Mouse (Mus musculus): ENCODE measurements around the gene Ptpn6. TPM values are rescaled to one million over a fixed set of nuclear protein-coding genes. Genes with fewer than 3 reads are reported as not detected.

Ptpn6 gene
- polyA plus RNA-seq, 1 experiment from 2014 or later = 4.3 TPM

DNA sequence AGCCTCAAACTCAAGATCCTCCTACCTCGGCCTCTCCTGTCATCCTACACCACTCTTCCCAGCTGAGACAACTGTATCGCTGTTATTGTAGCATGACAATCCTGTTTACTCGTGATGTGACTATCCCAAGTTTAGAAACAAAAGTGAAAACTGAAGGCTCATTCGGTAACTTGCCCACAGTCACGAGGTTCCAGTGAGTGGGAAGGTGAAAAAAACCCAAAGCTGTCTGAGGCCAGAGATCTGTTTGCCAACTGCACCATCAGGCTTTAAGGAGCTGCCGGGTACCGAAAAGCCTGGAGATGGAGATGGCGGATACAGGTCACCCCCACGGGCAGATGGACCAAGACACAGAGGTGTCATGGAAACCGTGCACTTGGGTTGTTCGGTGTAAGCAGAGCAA, 1.5 kb downstream of the Ptpn6 start:
- ATAC-seq (ENCODE audit: low FRiP score) = no peak
- no peaks in the 10 kb centered on the region for H3K27me3 ChIP-seq (ENCODE audit: control insufficient read depth, insufficient read depth, low read length)
- H3K4me3 ChIP-seq (replicated peaks; ENCODE audit: low read length) = no peak overlapping the region
- H3K4me2 ChIP-seq (replicated peaks) = no peak overlapping the region
- no peak overlapping the region for H3K9ac ChIP-seq
- 94% methylated on average over 11 of the region's 11 CpGs for WGBS
- peaks cover 24% of the 10 kb centered on the region for H3K4me1 ChIP-seq (replicated peaks; ENCODE audit: control insufficient read depth, insufficient read depth, low read length)
- H3K9me3 ChIP-seq (ENCODE audit: control insufficient read depth, low read length) = no peaks in the 10 kb centered on the region
- H3K27ac ChIP-seq = no peak overlapping the region
- no peak for DNase-seq (ENCODE audit: low spot score)
- no peaks in the 10 kb centered on the region for H3K36me3 ChIP-seq (replicated peaks; ENCODE audit: control insufficient read depth, insufficient read depth)

DNA sequence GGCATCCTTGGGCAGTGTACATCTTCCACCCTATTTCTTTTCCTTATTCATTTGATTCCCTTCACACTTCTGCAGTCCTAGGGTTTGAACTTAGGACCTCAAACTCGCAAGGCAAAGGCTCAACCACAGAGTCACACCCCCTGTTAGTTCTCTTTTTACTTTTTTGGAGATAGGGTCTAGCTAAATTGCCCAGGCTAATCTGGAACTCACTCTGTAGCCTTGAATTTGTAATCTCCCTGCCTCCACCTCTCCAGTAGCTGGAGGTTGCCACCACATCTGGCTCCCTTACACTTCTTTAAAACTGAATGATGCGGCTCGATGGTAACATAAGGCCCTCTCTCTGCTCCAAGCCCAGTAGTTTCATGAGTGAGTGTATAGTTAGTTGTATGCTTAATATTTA, 4.1 kb downstream of the Ptpn6 start:
- DNase-seq (ENCODE audit: low spot score) (no peak), ATAC-seq (ENCODE audit: low FRiP score) (no peak)
- Histone ChIP-seq H3K36me3 (replicated peaks; ENCODE audit: control insufficient read depth, insufficient read depth) (no peaks in the 10 kb centered on the region), H3K4me3 (replicated peaks; ENCODE audit: low read length) (no peak overlapping the region), H3K27ac (no peak overlapping the region), H3K4me2 (replicated peaks) (no peak overlapping the region), H3K9me3 (ENCODE audit: control insufficient read depth, low read length) (no peaks in the 10 kb centered on the region), H3K27me3 (ENCODE audit: control insufficient read depth, insufficient read depth, low read length) (no peaks in the 10 kb centered on the region), H3K4me1 (replicated peaks; ENCODE audit: control insufficient read depth, insufficient read depth, low read length) (peaks cover 9% of the 10 kb centered on the region), H3K9ac (no peak overlapping the region)
- 89% methylated on average over 3 of the region's 3 CpGs for WGBS

DNA sequence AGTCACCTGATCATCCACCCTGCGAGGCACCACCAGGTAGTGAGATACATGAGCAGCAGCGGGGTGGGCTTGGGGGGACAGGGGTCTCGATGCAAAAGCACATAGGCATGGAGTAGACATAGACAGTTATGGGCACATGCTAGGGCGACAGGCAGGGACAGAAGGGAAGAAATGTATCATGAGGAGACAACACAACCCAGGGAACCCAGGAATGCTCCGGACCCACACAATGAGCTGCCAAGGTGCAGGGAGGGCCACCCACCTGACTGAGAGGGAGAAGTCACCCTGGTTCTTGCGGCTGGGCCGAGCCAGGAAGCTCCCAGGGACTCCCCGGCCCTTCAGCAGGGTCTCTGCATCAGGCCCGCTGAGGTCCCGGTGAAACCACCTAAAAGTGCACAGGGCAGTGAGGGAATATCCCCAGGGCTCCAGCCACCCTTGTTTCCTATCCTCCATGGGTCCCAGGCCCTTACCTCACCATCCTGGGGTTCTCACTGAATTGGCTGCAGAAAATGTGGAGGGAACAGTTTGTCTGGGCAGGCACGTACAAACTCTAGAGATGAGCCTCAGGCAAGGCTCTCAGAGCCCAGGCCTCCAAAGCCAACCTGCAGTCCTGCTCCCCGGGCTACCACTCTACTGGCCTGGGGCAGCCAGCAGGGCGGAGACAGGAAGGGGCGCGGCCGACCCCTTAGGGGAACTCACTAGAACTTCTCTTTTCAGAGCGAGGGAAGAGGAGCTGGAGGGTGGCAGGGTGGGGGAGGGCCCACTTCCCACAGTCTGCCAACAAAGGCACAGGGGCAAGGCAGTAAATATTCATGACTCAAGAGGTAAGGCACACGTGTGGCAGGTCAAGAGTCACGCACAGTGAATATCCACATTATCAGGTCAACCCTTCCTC, 5.8 kb downstream of the Ptpn6 start:
- no peak overlapping the region for H3K9ac ChIP-seq
- no peaks in the 10 kb centered on the region for H3K4me1 ChIP-seq (replicated peaks; ENCODE audit: control insufficient read depth, insufficient read depth, low read length)
- no peak overlapping the region for H3K27ac ChIP-seq
- H3K4me3 ChIP-seq (replicated peaks; ENCODE audit: low read length) = no peak overlapping the region
- ATAC-seq (ENCODE audit: low FRiP score) (no peak), DNase-seq (ENCODE audit: low spot score) (no peak)
- H3K4me2 ChIP-seq (replicated peaks) = no peak overlapping the region
- H3K27me3 ChIP-seq (ENCODE audit: control insufficient read depth, insufficient read depth, low read length) = no peaks in the 10 kb centered on the region
- H3K9me3 ChIP-seq (ENCODE audit: control insufficient read depth, low read length) = no peaks in the 10 kb centered on the region
- H3K36me3 ChIP-seq (replicated peaks; ENCODE audit: control insufficient read depth, insufficient read depth) = no peaks in the 10 kb centered on the region
- WGBS = 56% methylated on average over 19 of the region's 19 CpGs

DNA sequence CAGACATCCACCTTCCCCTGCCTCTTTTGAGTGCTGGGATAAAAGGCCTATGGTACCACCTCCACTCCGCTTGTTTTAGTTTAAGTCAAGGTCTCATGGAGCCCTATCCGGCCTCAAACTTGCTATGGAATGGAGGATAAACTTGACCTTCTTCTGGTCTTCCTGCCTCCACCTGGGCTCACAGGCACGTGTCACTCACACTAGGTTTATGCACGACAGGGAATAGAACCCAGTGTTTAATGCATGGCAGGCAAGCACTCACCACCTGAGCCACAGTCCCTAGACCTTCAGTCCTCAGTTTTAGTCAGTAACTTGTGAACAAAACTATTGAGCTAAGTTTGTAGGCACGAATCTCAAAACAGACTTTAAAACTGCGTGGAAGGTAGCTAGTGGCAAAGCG, 7.5 kb downstream of the Ptpn6 start:
- no peak overlapping the region for H3K27ac ChIP-seq
- WGBS = 87% methylated on average over 7 of the region's 7 CpGs
- H3K4me1 ChIP-seq (replicated peaks; ENCODE audit: control insufficient read depth, insufficient read depth, low read length) = no peaks in the 10 kb centered on the region
- no peak overlapping the region for H3K9ac ChIP-seq
- no peaks in the 10 kb centered on the region for H3K27me3 ChIP-seq (ENCODE audit: control insufficient read depth, insufficient read depth, low read length)
- no peak overlapping the region for H3K4me2 ChIP-seq (replicated peaks)
- no peak for ATAC-seq (ENCODE audit: low FRiP score)
- H3K4me3 ChIP-seq (replicated peaks; ENCODE audit: low read length) = no peak overlapping the region
- no peaks in the 10 kb centered on the region for H3K9me3 ChIP-seq (ENCODE audit: control insufficient read depth, low read length)
- DNase-seq (ENCODE audit: low spot score) = no peak
- no peaks in the 10 kb centered on the region for H3K36me3 ChIP-seq (replicated peaks; ENCODE audit: control insufficient read depth, insufficient read depth)

DNA sequence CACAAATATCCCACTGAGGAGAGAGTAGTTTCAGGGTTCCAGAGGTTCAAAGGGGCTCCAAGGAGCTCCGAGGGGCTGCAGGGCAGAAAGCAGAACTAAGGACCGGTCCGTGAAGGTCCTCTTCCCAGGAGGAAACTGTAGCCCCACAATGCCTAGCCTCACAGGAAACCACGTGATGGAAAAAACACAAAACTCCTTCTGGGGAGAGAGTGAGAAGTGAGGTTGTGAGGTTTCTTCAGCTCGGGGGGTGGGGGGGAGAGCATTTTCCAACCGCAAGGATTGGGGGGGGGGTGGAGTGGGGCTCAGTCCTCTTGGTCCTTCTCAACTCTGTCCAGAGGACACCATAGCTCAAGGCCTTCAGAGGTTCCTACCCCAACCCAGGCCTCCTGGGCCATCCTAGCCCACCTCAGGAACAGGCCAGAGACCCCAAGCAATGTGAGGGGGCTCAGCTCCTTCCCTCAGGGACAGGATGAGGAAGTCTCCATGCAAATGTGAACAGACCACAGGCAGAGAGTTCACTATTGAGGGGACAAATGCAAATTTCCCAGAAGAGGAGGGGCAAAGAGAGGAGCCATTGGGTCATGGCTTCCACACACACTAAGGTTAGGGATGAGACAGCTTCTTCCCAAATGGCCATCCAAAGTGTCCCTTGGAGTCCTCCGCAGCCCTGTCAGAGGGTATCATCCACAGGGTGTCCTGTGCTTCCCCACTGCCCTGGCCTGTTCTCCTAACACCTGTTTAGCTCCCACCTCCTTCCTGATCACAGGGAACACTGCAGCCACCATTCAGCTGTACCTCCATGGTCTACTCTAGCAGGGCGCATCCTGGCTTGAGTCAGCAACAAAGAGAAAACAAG, 8.4 kb downstream of the Ptpn6 start:
- H3K27me3 ChIP-seq (ENCODE audit: control insufficient read depth, insufficient read depth, low read length) = no peaks in the 10 kb centered on the region
- no peak overlapping the region for H3K4me3 ChIP-seq (replicated peaks; ENCODE audit: low read length)
- DNase-seq (ENCODE audit: low spot score) (no peak), ATAC-seq (ENCODE audit: low FRiP score) (no peak)
- H3K4me1 ChIP-seq (replicated peaks; ENCODE audit: control insufficient read depth, insufficient read depth, low read length) = no peaks in the 10 kb centered on the region
- H3K27ac ChIP-seq = no peak overlapping the region
- no peaks in the 10 kb centered on the region for H3K9me3 ChIP-seq (ENCODE audit: control insufficient read depth, low read length)
- H3K36me3 ChIP-seq (replicated peaks; ENCODE audit: control insufficient read depth, insufficient read depth) = no peaks in the 10 kb centered on the region
- H3K4me2 ChIP-seq (replicated peaks) = no peak overlapping the region
- H3K9ac ChIP-seq = no peak overlapping the region
- 79% methylated on average over 8 of the region's 8 CpGs for WGBS

DNA sequence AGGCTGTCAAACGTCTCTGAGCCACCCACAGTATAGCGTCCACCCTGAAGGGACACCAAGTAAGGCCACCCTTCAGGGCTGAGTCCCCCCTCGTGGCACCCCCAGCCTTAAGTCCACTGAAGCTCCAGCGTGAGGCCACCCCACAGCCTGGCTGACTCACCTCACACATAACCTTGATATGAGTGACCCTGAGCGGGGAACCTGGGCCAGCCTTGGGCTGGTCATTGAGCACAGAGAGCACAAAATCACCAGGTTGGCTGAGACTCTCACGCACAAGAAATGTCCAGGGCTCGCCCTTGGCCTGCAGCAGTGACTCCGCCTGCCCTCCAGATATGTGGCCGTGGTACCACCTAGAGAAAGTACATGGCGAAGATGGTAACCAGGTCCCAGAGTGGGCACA, 9.9 kb downstream of the Ptpn6 start:
- ATAC-seq (ENCODE audit: low FRiP score) = no peak
- H3K9ac ChIP-seq = no peak overlapping the region
- WGBS = 90% methylated on average over 10 of the region's 10 CpGs
- no peaks in the 10 kb centered on the region for H3K9me3 ChIP-seq (ENCODE audit: control insufficient read depth, low read length)
- no peaks in the 10 kb centered on the region for H3K4me1 ChIP-seq (replicated peaks; ENCODE audit: control insufficient read depth, insufficient read depth, low read length)
- no peaks in the 10 kb centered on the region for H3K36me3 ChIP-seq (replicated peaks; ENCODE audit: control insufficient read depth, insufficient read depth)
- DNase-seq (ENCODE audit: low spot score) = no peak
- H3K4me3 ChIP-seq (replicated peaks; ENCODE audit: low read length) = no peak overlapping the region
- H3K4me2 ChIP-seq (replicated peaks) = no peak overlapping the region
- H3K27ac ChIP-seq = no peak overlapping the region
- no peaks in the 10 kb centered on the region for H3K27me3 ChIP-seq (ENCODE audit: control insufficient read depth, insufficient read depth, low read length)

DNA sequence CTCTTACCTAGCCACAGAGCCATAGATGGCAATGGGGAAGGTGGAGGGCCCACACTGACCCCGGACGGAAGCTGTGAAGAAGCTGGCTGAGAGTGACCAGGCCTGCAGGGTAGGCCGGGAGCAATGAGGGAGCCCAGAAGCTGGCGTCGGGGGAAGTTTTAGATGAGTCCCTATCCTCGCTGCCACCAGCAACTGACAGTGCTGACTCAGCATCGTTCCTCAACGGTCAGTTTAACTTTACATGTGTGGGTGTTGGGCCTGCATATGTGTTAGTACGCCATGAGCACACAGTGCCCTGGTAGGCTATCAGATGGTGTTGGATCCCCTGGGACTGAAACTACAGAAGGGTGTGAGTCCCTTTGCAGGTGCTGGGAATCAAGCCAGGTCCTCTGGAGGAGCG, 14.0 kb downstream of the Ptpn6 start:
- WGBS = 86% methylated on average over 10 of the region's 10 CpGs
- H3K9ac ChIP-seq = no peak overlapping the region
- H3K9me3 ChIP-seq (ENCODE audit: control insufficient read depth, low read length) = no peaks in the 10 kb centered on the region
- no peak overlapping the region for H3K4me3 ChIP-seq (replicated peaks; ENCODE audit: low read length)
- no peak overlapping the region for H3K4me2 ChIP-seq (replicated peaks)
- DNase-seq (ENCODE audit: low spot score) (no peak), ATAC-seq (ENCODE audit: low FRiP score) (no peak)
- H3K27me3 ChIP-seq (ENCODE audit: control insufficient read depth, insufficient read depth, low read length) = no peaks in the 10 kb centered on the region
- no peaks in the 10 kb centered on the region for H3K36me3 ChIP-seq (replicated peaks; ENCODE audit: control insufficient read depth, insufficient read depth)
- no peaks in the 10 kb centered on the region for H3K4me1 ChIP-seq (replicated peaks; ENCODE audit: control insufficient read depth, insufficient read depth, low read length)
- no peak overlapping the region for H3K27ac ChIP-seq

DNA sequence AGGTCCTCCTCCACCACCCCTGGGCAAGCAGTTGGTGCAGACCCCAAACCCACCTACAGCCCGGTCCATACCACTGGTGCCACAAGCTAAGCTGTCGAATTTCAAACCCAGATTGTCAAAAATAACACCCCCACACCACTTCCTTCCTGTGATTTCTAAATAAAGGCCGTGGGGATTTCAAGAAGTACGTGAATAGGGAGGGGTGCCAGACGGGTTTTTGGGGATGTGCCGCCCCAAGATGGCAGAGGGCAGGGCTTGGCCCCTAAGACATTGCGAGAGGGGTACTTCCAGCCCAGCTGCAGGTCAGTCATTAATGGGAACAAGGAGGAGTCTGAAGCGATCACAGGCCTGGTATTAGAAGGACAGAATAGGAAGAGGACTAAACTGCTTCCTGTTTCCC, 15.0 kb downstream of the Ptpn6 start:
- Histone ChIP-seq H3K4me2 (replicated peaks) (no peak overlapping the region), H3K36me3 (replicated peaks; ENCODE audit: control insufficient read depth, insufficient read depth) (no peaks in the 10 kb centered on the region), H3K27ac (no peak overlapping the region), H3K9ac (no peak overlapping the region), H3K4me3 (replicated peaks; ENCODE audit: low read length) (no peak overlapping the region), H3K9me3 (ENCODE audit: control insufficient read depth, low read length) (no peaks in the 10 kb centered on the region), H3K4me1 (replicated peaks; ENCODE audit: control insufficient read depth, insufficient read depth, low read length) (no peaks in the 10 kb centered on the region), H3K27me3 (ENCODE audit: control insufficient read depth, insufficient read depth, low read length) (no peaks in the 10 kb centered on the region)
- ATAC-seq (ENCODE audit: low FRiP score) (no peak), DNase-seq (ENCODE audit: low spot score) (no peak)
- WGBS = 83% methylated on average over 8 of the region's 8 CpGs

DNA sequence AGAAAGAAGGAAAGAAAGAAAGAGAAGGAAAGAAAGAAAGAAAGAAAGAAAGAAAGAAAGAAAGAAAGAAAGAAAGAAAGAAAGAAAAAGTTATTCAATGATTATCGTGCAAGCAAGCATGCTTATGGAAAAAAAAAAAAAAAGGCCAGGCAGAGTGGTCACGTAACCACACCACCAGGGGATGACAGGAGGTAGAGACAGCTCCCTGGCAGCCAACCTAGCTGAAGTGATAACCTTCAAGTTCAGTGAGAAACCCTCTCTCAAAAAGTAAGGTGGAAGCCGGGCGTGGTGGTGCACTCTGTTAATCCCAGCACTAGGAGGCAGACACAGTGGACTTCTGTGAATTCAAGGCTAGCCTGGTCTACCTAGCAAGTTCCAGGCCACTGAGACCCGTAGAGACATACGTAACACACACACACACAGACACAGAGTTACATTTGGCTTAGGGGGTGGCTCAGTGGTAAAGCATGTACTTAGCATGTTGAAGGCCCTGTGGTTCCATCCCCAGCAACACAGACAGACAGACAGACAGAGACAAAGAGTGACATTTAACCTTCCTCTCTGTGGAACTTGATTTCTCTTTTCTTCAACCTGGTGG, 15.5 kb downstream of the Ptpn6 start:
- 90% methylated on average over 6 of the region's 6 CpGs for WGBS

More for the DNA sequence above, 15.5 kb downstream of the Ptpn6 start:
- Histone ChIP-seq H3K36me3 (replicated peaks; ENCODE audit: control insufficient read depth, insufficient read depth) (no peaks in the 10 kb centered on the region; the same call in 1 of the 2 replicates), H3K4me2 (replicated peaks) (no peak overlapping the region), H3K27me3 (ENCODE audit: control insufficient read depth, insufficient read depth, low read length) (no peaks in the 10 kb centered on the region), H3K9me3 (ENCODE audit: control insufficient read depth, low read length) (no peaks in the 10 kb centered on the region), H3K27ac (no peak overlapping the region), H3K4me3 (replicated peaks; ENCODE audit: low read length) (no peak overlapping the region), H3K9ac (no peak overlapping the region), H3K4me1 (replicated peaks; ENCODE audit: control insufficient read depth, insufficient read depth, low read length) (no peaks in the 10 kb centered on the region)
- no peak for ATAC-seq (ENCODE audit: low FRiP score)
- no peak for DNase-seq (ENCODE audit: low spot score)

All from hindbrain, embryonic 14.5 days (tissue).